Mouse (Mus musculus) forebrain, embryonic 10.5 days (tissue): ENCODE measurements around the gene Dapk1. TPM values are rescaled to one million over a fixed set of nuclear protein-coding genes. Genes with fewer than 3 reads are reported as not detected.

Source experiments
- DNase-seq: peaks from one replicate; pipeline ENCODE4 v3.0.0-alpha.2; 2017; ENCODE audit warnings: low spot score; ENCODE audit errors: extremely low spot score
- H3K27ac ChIP-seq: fragments of 300-500 bp; sonication (generic); 2 replicates; pipeline ENCODE4 v1.5.1; 2016; ENCODE audit warnings: mild to moderate bottlenecking
- H3K27me3 ChIP-seq: fragments of 300-500 bp; sonication (generic); 2 replicates; pipeline ENCODE4 v1.6.1; 2016; ENCODE audit warnings: mild to moderate bottlenecking; ENCODE audit not compliant: poor library complexity, severe bottlenecking
- H3K36me3 ChIP-seq: fragments of 300-500 bp; sonication (generic); replicated peaks from 2 replicates; pipeline ENCODE4 v1.6.1; 2016; ENCODE audit warnings: mild to moderate bottlenecking, moderate library complexity
- H3K4me1 ChIP-seq: fragments of 300-500 bp; sonication (generic); 2 replicates; pipeline ENCODE4 v1.6.1; 2016
- H3K4me3 ChIP-seq: fragments of 300-500 bp; sonication (generic); 2 replicates; pipeline ENCODE4 v1.5.1; 2016; ENCODE audit warnings: mild to moderate bottlenecking, moderate library complexity
- H3K9me3 ChIP-seq: fragments of 300-500 bp; sonication (generic); 2 replicates; pipeline ENCODE4 v1.6.1; 2016; ENCODE audit warnings: mild to moderate bottlenecking, moderate library complexity
- WGBS: fragments of 180-500 bp; shearing (Covaris S2); methylation state at CpG from one replicate; pipeline ENCODE4 v1.1.7; 2016; 5-methylcytosine and 5-hydroxymethylcytosine counted together
- polyA plus RNA-seq: library from polyadenylated mRNA; unstranded; fragments of >200 nt; fragmentation: Nextera tagmentation; extraction: Ambion mirVana; gene quantifications from 2 replicates; pipeline ENCODE4 v1.2.1, GENCODE M21; 2016

Gene Dapk1
- polyA plus RNA-seq, 1 experiment from 2014 or later: 18.0 TPM

GRCm38 (mm10) chr13:60687462-60687861 is 85.7 kb downstream of the Dapk1 start:
- H3K27me3 ChIP-seq: no peaks in the 10 kb centered on the region
- no peak for DNase-seq
- peaks cover 8% of the 10 kb centered on the region; the same call in 1 of the 2 replicates for H3K9me3 ChIP-seq
- H3K36me3 ChIP-seq: peaks cover 10% of the 10 kb centered on the region
- no peak overlapping the region for H3K4me3 ChIP-seq
- 95% methylated on average over 4 of the region's 4 CpGs for WGBS
- H3K27ac ChIP-seq: 0 out of 2 replicates have a peak overlapping the region, but pooled peaks have one; percentile 25
- peaks cover 50% of the 10 kb centered on the region for H3K4me1 ChIP-seq

GRCm38 (mm10) chr13:60687891-60688290 is 86.1 kb downstream of the Dapk1 start:
- H3K27me3 ChIP-seq: no peaks in the 10 kb centered on the region
- H3K4me3 ChIP-seq: no peak overlapping the region
- H3K4me1 ChIP-seq: peaks cover 50% of the 10 kb centered on the region
- DNase-seq: no peak
- peaks cover 10% of the 10 kb centered on the region for H3K36me3 ChIP-seq
- H3K9me3 ChIP-seq: peaks cover 8% of the 10 kb centered on the region; the same call in 1 of the 2 replicates
- 0 out of 2 replicates have a peak overlapping the region, but pooled peaks have one; percentile 25 for H3K27ac ChIP-seq
- WGBS: 82% methylated on average over 7 of the region's 7 CpGs

GRCm38 (mm10) chr13:60690921-60691320 is 89.2 kb downstream of the Dapk1 start:
- DNase-seq: no peak
- H3K4me3 ChIP-seq: no peak overlapping the region
- H3K27me3 ChIP-seq: no peaks in the 10 kb centered on the region
- peaks cover 10% of the 10 kb centered on the region for H3K36me3 ChIP-seq
- H3K4me1 ChIP-seq: peaks cover 26% of the 10 kb centered on the region
- WGBS: 96% methylated on average over 2 of the region's 2 CpGs
- H3K27ac ChIP-seq: no peak overlapping the region
- H3K9me3 ChIP-seq: peaks cover 8% of the 10 kb centered on the region; the same call in 1 of the 2 replicates

GRCm38 (mm10) chr13:60691940-60692339 is 90.2 kb downstream of the Dapk1 start:
- 95% methylated on average over 3 of the region's 3 CpGs for WGBS
- H3K9me3 ChIP-seq: peaks cover 8% of the 10 kb centered on the region; the same call in 1 of the 2 replicates
- peaks cover 20% of the 10 kb centered on the region for H3K4me1 ChIP-seq

GRCm38 (mm10) chr13:60695186-60695980 is 93.6 kb downstream of the Dapk1 start:
- DNase-seq: no peak
- peaks cover 36% of the 10 kb centered on the region for H3K36me3 ChIP-seq
- WGBS: 85% methylated on average over 10 of the region's 10 CpGs
- no peaks in the 10 kb centered on the region for H3K27me3 ChIP-seq
- no peak overlapping the region for H3K27ac ChIP-seq
- peaks cover 4% of the 10 kb centered on the region; the same call in 1 of the 2 replicates for H3K4me1 ChIP-seq
- no peak overlapping the region for H3K4me3 ChIP-seq
- H3K9me3 ChIP-seq: peaks cover 8% of the 10 kb centered on the region; the same call in 1 of the 2 replicates

More at GRCm38 (mm10) chr13:60691940-60692339, 90.2 kb downstream of the Dapk1 start:
- Histone ChIP-seq H3K27me3 (no peaks in the 10 kb centered on the region), H3K36me3 (peaks cover 17% of the 10 kb centered on the region), H3K27ac (no peak overlapping the region), H3K4me3 (no peak overlapping the region)
- DNase-seq: no peak

GRCm38 (mm10) chr13:60696323-60696722 is 94.6 kb downstream of the Dapk1 start:
- Histone ChIP-seq H3K27me3 (no peaks in the 10 kb centered on the region), H3K27ac (no peak overlapping the region), H3K9me3 (peaks cover 8% of the 10 kb centered on the region; the same call in 1 of the 2 replicates), H3K4me1 (peaks cover 4% of the 10 kb centered on the region; the same call in 1 of the 2 replicates), H3K4me3 (no peak overlapping the region), H3K36me3 (peaks cover 36% of the 10 kb centered on the region)
- DNase-seq: no peak
- WGBS: 92% methylated on average over 14 of the region's 14 CpGs

- 83% methylated on average over 7 of the region's 8 CpGs for WGBS
- no peak for DNase-seq
- no peaks in the 10 kb centered on the region for H3K27me3 ChIP-seq
- peaks cover 6% of the 10 kb centered on the region; the same call in 1 of the 2 replicates for H3K9me3 ChIP-seq
- H3K4me3 ChIP-seq: no peak overlapping the region
- peaks cover 33% of the 10 kb centered on the region for H3K36me3 ChIP-seq
- no peak overlapping the region for H3K27ac ChIP-seq
- H3K4me1 ChIP-seq: peaks cover 4% of the 10 kb centered on the region; the same call in 1 of the 2 replicates
These were observed 95.0 kb downstream of the Dapk1 start for GRCm38 (mm10) chr13:60696741-60697140.

GRCm38 (mm10) chr13:60698021-60698420 is 96.3 kb downstream of the Dapk1 start:
- Histone ChIP-seq H3K4me3 (no peak overlapping the region), H3K36me3 (peaks cover 26% of the 10 kb centered on the region), H3K27me3 (no peaks in the 10 kb centered on the region), H3K27ac (no peak overlapping the region), H3K4me1 (peaks cover 4% of the 10 kb centered on the region; the same call in 1 of the 2 replicates), H3K9me3 (no peaks in the 10 kb centered on the region; the same call in 1 of the 2 replicates)
- DNase-seq: no peak
- 95% methylated on average over 2 of the region's 2 CpGs for WGBS

- Histone ChIP-seq H3K36me3 (peaks cover 25% of the 10 kb centered on the region), H3K9me3 (no peaks in the 10 kb centered on the region), H3K27me3 (peaks cover 27% of the 10 kb centered on the region), H3K4me3 (no peak overlapping the region), H3K27ac (no peak overlapping the region), H3K4me1 (peaks cover 13% of the 10 kb centered on the region)
- DNase-seq: no peak
- 92% methylated on average over 12 of the region's 12 CpGs for WGBS
These were observed 100.0 kb downstream of the Dapk1 start for GRCm38 (mm10) chr13:60701671-60702171.

- peaks cover 44% of the 10 kb centered on the region for H3K27me3 ChIP-seq
- no peaks in the 10 kb centered on the region for H3K9me3 ChIP-seq
- H3K4me1 ChIP-seq: peaks cover 23% of the 10 kb centered on the region
- 67% methylated on average over 16 of the region's 16 CpGs for WGBS
- no peak for DNase-seq
- peaks cover 4% of the 10 kb centered on the region for H3K36me3 ChIP-seq
- H3K4me3 ChIP-seq: no peak overlapping the region
- H3K27ac ChIP-seq: peak overlapping the region; percentile 17; the same call in 1 of the 2 replicates
These were observed 106.1 kb downstream of the Dapk1 start for GRCm38 (mm10) chr13:60707541-60708468.

- DNase-seq: no peak
- peaks cover 3% of the 10 kb centered on the region for H3K36me3 ChIP-seq
- 87% methylated on average over 6 of the region's 6 CpGs for WGBS
These were observed 107.4 kb downstream of the Dapk1 start for GRCm38 (mm10) chr13:60709136-60709535.

GRCm38 (mm10) chr13:60710963-60711362 is 109.2 kb downstream of the Dapk1 start:
- peaks cover 21% of the 10 kb centered on the region for H3K4me1 ChIP-seq
- H3K27me3 ChIP-seq: peaks cover 22% of the 10 kb centered on the region
- H3K36me3 ChIP-seq: no peaks in the 10 kb centered on the region
- H3K4me3 ChIP-seq: no peak overlapping the region
- no peak for DNase-seq
- H3K27ac ChIP-seq: no peak overlapping the region
- H3K9me3 ChIP-seq: no peaks in the 10 kb centered on the region
- 75% methylated on average over 3 of the region's 3 CpGs for WGBS

More at GRCm38 (mm10) chr13:60709136-60709535, 107.4 kb downstream of the Dapk1 start:
- H3K9me3 ChIP-seq: no peaks in the 10 kb centered on the region
- H3K4me1 ChIP-seq: peaks cover 23% of the 10 kb centered on the region
- peaks cover 40% of the 10 kb centered on the region for H3K27me3 ChIP-seq
- H3K4me3 ChIP-seq: no peak overlapping the region
- no peak overlapping the region for H3K27ac ChIP-seq
